Mouse (Mus musculus) brain, embryonic 14.5 days (tissue): ENCODE measurements around the gene Slc26a8.

Source experiments
- CTCF ChIP-seq: fragments of 200-500 bp; IDR thresholded peaks from 2 replicates; pipeline ENCODE4 v1.5.1; 2012; ENCODE audit warnings: inconsistent platforms, mild to moderate bottlenecking, moderate library complexity, borderline replicate concordance; ENCODE audit not compliant: insufficient read depth, insufficient read length; ENCODE audit errors: extremely low read depth
- POLR2A ChIP-seq: fragments of 200-500 bp; IDR thresholded peaks from 2 replicates; pipeline ENCODE4 v1.6.1; 2012; ENCODE audit warnings: mild to moderate bottlenecking, inconsistent platforms, borderline replicate concordance; ENCODE audit not compliant: poor library complexity, insufficient read depth, insufficient read length, severe bottlenecking; ENCODE audit errors: extremely low read depth

- TF ChIP-seq CTCF: peak; percentile 10; the same call in 1 of the 2 replicates
- no peak for TF ChIP-seq POLR2A
Observed at GRCm38 (mm10) chr17:28714006-28714405, 24.0 kb upstream of the Slc26a8 start.
